Mouse (Mus musculus) C2C12 (cell line): Measurements from ENCODE around the gene Noto.

Source experiments
- CTCF ChIP-seq: IDR thresholded peaks from one replicate; pipeline ENCODE4 v1.5.1; 2011; ENCODE audit not compliant: control insufficient read depth, insufficient read depth, insufficient read length
- MAX ChIP-seq: IDR thresholded peaks from one replicate; pipeline ENCODE4 v1.6.1; 2011; ENCODE audit warnings: mild to moderate bottlenecking, control low read depth
- MYOD1 ChIP-seq: IDR thresholded peaks from one replicate; pipeline ENCODE4 v1.6.1; 2011; ENCODE audit warnings: low read depth; ENCODE audit not compliant: control insufficient read depth, insufficient read length
- MYOG ChIP-seq: IDR thresholded peaks from one replicate; pipeline ENCODE4 v1.6.1; 2011; ENCODE audit not compliant: control insufficient read depth, insufficient read length; ENCODE audit errors: extremely low read depth
- USF1 ChIP-seq: IDR thresholded peaks from one replicate; pipeline ENCODE4 v1.6.1; 2011; ENCODE audit warnings: low read depth, mild to moderate bottlenecking, control low read depth, moderate library complexity

DNA sequence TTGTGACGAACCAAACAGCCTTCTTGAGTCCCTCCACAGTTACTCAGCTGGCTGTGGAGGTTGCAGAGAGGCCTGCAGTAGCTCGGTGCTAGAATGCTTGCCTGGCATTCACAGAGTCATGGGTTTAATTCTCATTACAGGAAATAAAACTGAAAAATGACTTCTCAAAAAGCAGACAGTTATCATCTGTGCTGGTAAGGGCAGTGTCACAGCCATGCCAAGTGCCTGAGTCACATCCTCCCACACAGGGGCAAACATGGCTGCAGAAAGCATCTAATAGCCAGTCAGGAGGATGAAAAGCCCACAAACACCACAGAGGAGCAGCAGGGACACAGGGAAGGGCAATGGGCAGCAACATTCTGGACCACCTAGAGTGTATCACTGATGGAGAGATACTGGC, 40.9 kb upstream of the Noto start:
- TF ChIP-seq CTCF (no peak), MYOG (no peak), USF1 (no peak), MYOD1 (peak; percentile 45), MAX (peak; percentile 54)
